11 mouse cellular contexts compared by ENCODE assay signal in genomic region chr19:12433033-12433432, GRCm38 (mm10). TPM values are rescaled to one million over a fixed set of nuclear protein-coding genes. Genes with fewer than 3 reads are reported as not detected.
A peak's percentile ranks its signal among the peaks of the same experiment; 100 is the strongest.
DNase-seq lines count a peak whose midpoint lies in the region; ATAC-seq and TF ChIP-seq lines count a peak whose summit lies in the region.
"Had no signal": no experiment of that assay in that cellular context is flagged by ENCODE, and none has a peak within 500 bp of the region (broad histone marks: within the 10 kb centered on the region; RNA-seq: fewer than 3 reads in every experiment).

No protein-coding gene starts in this region.

- no peaks in the 10 kb centered on the region for H3K27me3 ChIP-seq in forebrain, embryonic 16.5 days (replicated peaks; ENCODE audit: control insufficient read depth, insufficient read depth, low read length)
- H3K27me3 ChIP-seq in intestine, embryonic 15.5 days (replicated peaks), result no peaks in the 10 kb centered on the region
- no peaks in the 10 kb centered on the region for H3K27me3 ChIP-seq in lung, postnatal 0 days (replicated peaks; ENCODE audit: insufficient read depth, low read length)
- H3K27me3 ChIP-seq: stomach, embryonic 15.5 days had no signal

- H3K9ac ChIP-seq in forebrain, embryonic 16.5 days (replicated peaks; ENCODE audit: low read depth, low read length), result no peak overlapping the region
- H3K9ac ChIP-seq in intestine, embryonic 15.5 days, result no peak overlapping the region
- no peak overlapping the region for H3K9ac ChIP-seq in lung, postnatal 0 days (replicated peaks; ENCODE audit: low read depth)
- H3K9ac ChIP-seq: stomach, embryonic 15.5 days had no signal

- no peaks in the 10 kb centered on the region for H3K36me3 ChIP-seq in forebrain, embryonic 16.5 days (ENCODE audit: control insufficient read depth, insufficient read depth)
- H3K36me3 ChIP-seq in intestine, embryonic 15.5 days, result no peaks in the 10 kb centered on the region
- no peaks in the 10 kb centered on the region for H3K36me3 ChIP-seq in lung, postnatal 0 days (ENCODE audit: insufficient read depth, low read length)
- H3K36me3 ChIP-seq: G1E; stomach, embryonic 15.5 days had no signal

- H3K9me3 ChIP-seq in forebrain, embryonic 16.5 days (ENCODE audit: control insufficient read depth, low read length), result no peaks in the 10 kb centered on the region
- H3K9me3 ChIP-seq in intestine, embryonic 15.5 days, result no peaks in the 10 kb centered on the region
- no peaks in the 10 kb centered on the region for H3K9me3 ChIP-seq in lung, postnatal 0 days (ENCODE audit: low read length)
- H3K9me3 ChIP-seq: G1E; stomach, embryonic 15.5 days had no signal

- TF ChIP-seq POLR2A in brain, embryonic 14.5 days (IDR thresholded peaks at IDR 0.05; ENCODE audit: borderline replicate concordance, extremely low read depth, insufficient read depth, insufficient read length, poor library complexity, severe bottlenecking), result no peak

- peak; percentile 52; the same call in 1 of the 2 replicates for TF ChIP-seq CTCF in brain, embryonic 14.5 days (IDR thresholded peaks at IDR 0.05; ENCODE audit: borderline replicate concordance, extremely low read depth, insufficient read depth, insufficient read length)
- peak; percentile 82 for TF ChIP-seq CTCF in lung, postnatal 0 days (IDR thresholded peaks at IDR 0.05)

- no peaks in the 10 kb centered on the region for H3K4me1 ChIP-seq in forebrain, embryonic 16.5 days (replicated peaks; ENCODE audit: control insufficient read depth, insufficient read depth, low read length)
- no peaks in the 10 kb centered on the region for H3K4me1 ChIP-seq in intestine, embryonic 15.5 days (replicated peaks)
- H3K4me1 ChIP-seq in lung, postnatal 0 days (ENCODE audit: insufficient read depth, low read depth, low read length), result no peaks in the 10 kb centered on the region
- H3K4me1 ChIP-seq: stomach, embryonic 15.5 days had no signal

- DNase-seq in adrenal gland, adult 18-20 months (ENCODE audit: low spot score in 2 of 2), result peak; percentile 14 to 22
- DNase-seq in adrenal gland, postnatal 4 days (ENCODE audit: low spot score in 2 of 2), result no peak
- DNase-seq in 416B (ENCODE audit: low read depth), result peak; percentile 69
- DNase-seq in brain, embryonic 14.5 days (ENCODE audit: low read depth), result peak; percentile 78
- peak; percentile 88 for DNase-seq in lung, postnatal 0 days (ENCODE audit: low spot score)
- peak; percentile 70 for DNase-seq in retina, embryonic 14.5 days (ENCODE audit: low spot score)

- no peak overlapping the region for H3K4me3 ChIP-seq in forebrain, embryonic 16.5 days (replicated peaks; ENCODE audit: low read length)
- H3K4me3 ChIP-seq in intestine, embryonic 15.5 days (replicated peaks), result no peak overlapping the region
- no peak overlapping the region for H3K4me3 ChIP-seq in lung, postnatal 0 days (ENCODE audit: low read depth, low read length)
- H3K4me3 ChIP-seq: stomach, embryonic 15.5 days had no signal

- ATAC-seq in forebrain, embryonic 16.5 days, result peak; percentile 69
- peak; percentile 34; the same call in 1 of the 2 replicates for ATAC-seq in intestine, embryonic 15.5 days
- ATAC-seq in lung, postnatal 0 days, result peak; percentile 71

- 2% methylated on average over 2 of the region's 2 CpGs for WGBS in forebrain, embryonic 16.5 days
- 14% methylated on average over 2 of the region's 2 CpGs for WGBS in intestine, embryonic 15.5 days
- 2% methylated on average over 2 of the region's 2 CpGs for WGBS in lung, postnatal 0 days

- no peak overlapping the region for H3K27ac ChIP-seq in forebrain, embryonic 16.5 days (ENCODE audit: low read length)
- no peak overlapping the region for H3K27ac ChIP-seq in intestine, embryonic 15.5 days
- H3K27ac ChIP-seq in lung, postnatal 0 days (ENCODE audit: low read length), result no peak overlapping the region
- H3K27ac ChIP-seq: stomach, embryonic 15.5 days had no signal

- H3K4me2 ChIP-seq in forebrain, embryonic 16.5 days (ENCODE audit: low read length), result no peak overlapping the region
- H3K4me2 ChIP-seq in intestine, embryonic 15.5 days (replicated peaks), result no peak overlapping the region
- H3K4me2 ChIP-seq in lung, postnatal 0 days (replicated peaks; ENCODE audit: low read depth, low read length), result no peak overlapping the region
- H3K4me2 ChIP-seq: stomach, embryonic 15.5 days had no signal

- no peak for TF ChIP-seq EP300 in lung, postnatal 0 days (IDR thresholded peaks at IDR 0.05)

RNA-seq across cellular contexts. Expression of gene Pfpl, which starts 5.3 kb away (rescaled TPM):
- not detected for total RNA-seq in adrenal gland, adult 18-20 months (2021)
- not detected for total RNA-seq in adrenal gland, postnatal 4 days (2021)
- polyA plus RNA-seq in brain, embryonic 14.5 days (2012; rRNA removed), result not detected in 2 replicates
- polyA plus RNA-seq in forebrain, embryonic 16.5 days (2015; fragmentation: Nextera tagmentation; extraction: Ambion mirVana), result not detected in 2 replicates
- not detected in 2 replicates for polyA plus RNA-seq in intestine, embryonic 15.5 days (2015; fragmentation: Nextera tagmentation; extraction: Ambion mirVana)
- polyA plus RNA-seq in lung, postnatal 0 days (2015; fragmentation: Nextera tagmentation; extraction: Ambion mirVana), result not detected in 2 replicates
- polyA plus RNA-seq: G1E; heart, embryonic 16.5 days; stomach, embryonic 15.5 days had no signal

RNA-seq across cellular contexts. Expression of gene Olfr1441, which starts 15.8 kb away (rescaled TPM):
- not detected for total RNA-seq in adrenal gland, adult 18-20 months (2021)
- total RNA-seq in adrenal gland, postnatal 4 days (2021), result not detected
- not detected in 2 replicates for polyA plus RNA-seq in brain, embryonic 14.5 days (2012; rRNA removed)
- polyA plus RNA-seq in forebrain, embryonic 16.5 days (2015; fragmentation: Nextera tagmentation; extraction: Ambion mirVana), result not detected in 2 replicates
- polyA plus RNA-seq in intestine, embryonic 15.5 days (2015; fragmentation: Nextera tagmentation; extraction: Ambion mirVana), result not detected in 2 replicates
- not detected in 2 replicates for polyA plus RNA-seq in lung, postnatal 0 days (2015; fragmentation: Nextera tagmentation; extraction: Ambion mirVana)
- polyA plus RNA-seq: G1E; heart, embryonic 16.5 days; stomach, embryonic 15.5 days had no signal

RNA-seq across cellular contexts. Expression of gene Mpeg1, which starts 27.5 kb away (rescaled TPM):
- total RNA-seq in adrenal gland, adult 18-20 months (2021), result 10 to 100 TPM; 31.6 to 57.3 TPM
- 10 to 100 TPM; 22.3 to 23.5 TPM for total RNA-seq in adrenal gland, postnatal 4 days (2021)
- polyA plus RNA-seq in brain, embryonic 14.5 days (2012; rRNA removed), result 1.9 and 2.8 TPM in 2 replicates
- polyA plus RNA-seq in forebrain, embryonic 16.5 days (2015; fragmentation: Nextera tagmentation; extraction: Ambion mirVana), result 0.39 and 0.47 TPM in 2 replicates
- 0.88 and 0.98 TPM in 2 replicates for polyA plus RNA-seq in intestine, embryonic 15.5 days (2015; fragmentation: Nextera tagmentation; extraction: Ambion mirVana)
- polyA plus RNA-seq in lung, postnatal 0 days (2015; fragmentation: Nextera tagmentation; extraction: Ambion mirVana), result 5.5 and 6.3 TPM in 2 replicates
- polyA plus RNA-seq: G1E had no signal

RNA-seq across cellular contexts. Expression of gene Olfr1440, which starts 46.0 kb away (rescaled TPM):
- not detected for total RNA-seq in adrenal gland, adult 18-20 months (2021)
- total RNA-seq in adrenal gland, postnatal 4 days (2021), result not detected
- polyA plus RNA-seq in brain, embryonic 14.5 days (2012; rRNA removed), result not detected in 2 replicates
- not detected in 2 replicates for polyA plus RNA-seq in forebrain, embryonic 16.5 days (2015; fragmentation: Nextera tagmentation; extraction: Ambion mirVana)
- not detected in 2 replicates for polyA plus RNA-seq in intestine, embryonic 15.5 days (2015; fragmentation: Nextera tagmentation; extraction: Ambion mirVana)
- polyA plus RNA-seq in lung, postnatal 0 days (2015; fragmentation: Nextera tagmentation; extraction: Ambion mirVana), result not detected in 2 replicates
- polyA plus RNA-seq: G1E; heart, embryonic 16.5 days; stomach, embryonic 15.5 days had no signal

Comparison
In these comparisons a context has a peak if more than half of its experiments do, and no peak if none do; other contexts are left out.
1. DNase-seq: peak in adrenal gland, adult 18-20 months (2 of 2), 416B (single experiment), brain, embryonic 14.5 days (single experiment), lung, postnatal 0 days (single experiment) and retina, embryonic 14.5 days (single experiment); none in adrenal gland, postnatal 4 days (0 of 2).
2. Peak in every context shown above with its lines, with median percentiles within 50 percentile points of each other: ATAC-seq.